Mouse (Mus musculus): ENCODE results near the gene Nphs1. TPM values are rescaled to one million over a fixed set of nuclear protein-coding genes. Genes with fewer than 3 reads are reported as not detected.

The Nphs1 gene
- polyA plus RNA-seq (2012; rRNA removed), result not detected in 2 replicates

GRCm38 (mm10) chr7:30457629-30458330 is at the start of gene Nphs1, which contains the start of gene Kirrel2:
Nphs1 (plus strand) TSS chr7:30458315.
Kirrel2 (minus strand) TSS chr7:30457690.

GRCm38 (mm10) chr7:30413596-30413995 is 44.5 kb upstream of the Nphs1 start, which contains the start of gene Tyrobp:
Tyrobp (plus strand) TSS chr7:30413760.

GRCm38 (mm10) chr7:30419561-30420499 is 38.3 kb upstream of the Nphs1 start, which contains the start of gene Hcst:
Hcst (minus strand) TSS chr7:30419854.

GRCm38 (mm10) chr7:30421175-30421889 is 36.8 kb upstream of the Nphs1 start, which contains the start of gene Nfkbid:
Nfkbid (plus strand) TSS chr7:30421732.

GRCm38 (mm10) chr7:30444971-30445751 is 13.0 kb upstream of the Nphs1 start, which contains the start of gene Aplp1:
Aplp1 (minus strand) TSS chr7:30445535.

GRCm38 (mm10) chr7:30493401-30493931 is 35.4 kb downstream of the Nphs1 start, which contains the start of gene Prodh2:
Prodh2 (plus strand) TSS chr7:30493622.

GRCm38 (mm10) chr7:30534633-30535577 is 76.8 kb downstream of the Nphs1 start, which contains the start of gene Arhgap33:
Arhgap33 (minus strand) TSS chr7:30535060.

Other genes with a start within 250 kb of the Nphs1 start
- 136 and 192 TPM in 2 replicates for gene Polr2i, start 226.4 kb upstream of the Nphs1 start, polyA plus RNA-seq (2012; rRNA removed)
- 61.2 and 66.3 TPM in 2 replicates for gene Tbcb, start 226.0 kb upstream of the Nphs1 start, polyA plus RNA-seq (2012; rRNA removed)
- not detected in 2 replicates for gene Ovol3, start 222.6 kb upstream of the Nphs1 start, polyA plus RNA-seq (2012; rRNA removed)
- 0.30 and 0.32 TPM in 2 replicates for gene Thap8, start 178.2 kb upstream of the Nphs1 start, polyA plus RNA-seq (2012; rRNA removed)
- gene Wdr62, start 177.9 kb upstream of the Nphs1 start, polyA plus RNA-seq (2012; rRNA removed), result 28.0 and 38.0 TPM in 2 replicates
- 34.0 and 48.6 TPM in 2 replicates for gene Clip3, start 166.6 kb upstream of the Nphs1 start, polyA plus RNA-seq (2012; rRNA removed)
- gene Alkbh6, start 149.6 kb upstream of the Nphs1 start, polyA plus RNA-seq (2012; rRNA removed), result 232 and 247 TPM in 2 replicates
- gene Syne4, start 143.5 kb upstream of the Nphs1 start, polyA plus RNA-seq (2012; rRNA removed), result 46.3 and 55.1 TPM in 2 replicates
- gene E130208F15Rik, start 136.6 kb upstream of the Nphs1 start, polyA plus RNA-seq (2012; rRNA removed), result 1.1 and 1.9 TPM in 2 replicates
- 30.7 and 44.4 TPM in 2 replicates for gene Sdhaf1, start 134.4 kb upstream of the Nphs1 start, polyA plus RNA-seq (2012; rRNA removed)
- gene Lrfn3, start 95.5 kb upstream of the Nphs1 start, polyA plus RNA-seq (2012; rRNA removed), result 32.0 and 32.3 TPM in 2 replicates
- 122 and 192 TPM in 2 replicates for gene Tyrobp, start 44.6 kb upstream of the Nphs1 start, polyA plus RNA-seq (2012; rRNA removed)
- 10.0 and 17.3 TPM in 2 replicates for gene Hcst, start 38.5 kb upstream of the Nphs1 start, polyA plus RNA-seq (2012; rRNA removed)
- gene Nfkbid, start 36.6 kb upstream of the Nphs1 start, polyA plus RNA-seq (2012; rRNA removed), result 2.7 and 3.1 TPM in 2 replicates
- 8.6 and 11.4 TPM in 2 replicates for gene Aplp1, start 12.8 kb upstream of the Nphs1 start, polyA plus RNA-seq (2012; rRNA removed)
- not detected in 2 replicates for gene Kirrel2, start 625 bp upstream of the Nphs1 start, polyA plus RNA-seq (2012; rRNA removed)
- 0.24 and 0.52 TPM in 2 replicates for gene Prodh2, start 35.3 kb downstream of the Nphs1 start, polyA plus RNA-seq (2012; rRNA removed)
- gene Arhgap33, start 76.7 kb downstream of the Nphs1 start, polyA plus RNA-seq (2012; rRNA removed), result 26.8 and 28.0 TPM in 2 replicates
- 35.0 and 43.0 TPM in 2 replicates for gene Hspb6, start 93.9 kb downstream of the Nphs1 start, polyA plus RNA-seq (2012; rRNA removed)
- gene Proser3, start 94.0 kb downstream of the Nphs1 start, polyA plus RNA-seq (2012; rRNA removed), result 16.8 and 22.1 TPM in 2 replicates
- 38.6 and 52.1 TPM in 2 replicates for gene Lin37, start 101.5 kb downstream of the Nphs1 start, polyA plus RNA-seq (2012; rRNA removed)
- gene U2af1l4, start 105.0 kb downstream of the Nphs1 start, polyA plus RNA-seq (2012; rRNA removed), result 54.3 and 70.9 TPM in 2 replicates
- 1.2 and 1.7 TPM in 2 replicates for gene Gm49396, start 105.0 kb downstream of the Nphs1 start, polyA plus RNA-seq (2012; rRNA removed)
- 84.6 and 110 TPM in 2 replicates for gene Psenen, start 105.3 kb downstream of the Nphs1 start, polyA plus RNA-seq (2012; rRNA removed)
- gene Igflr1, start 107.1 kb downstream of the Nphs1 start, polyA plus RNA-seq (2012; rRNA removed), result 5.7 and 6.6 TPM in 2 replicates
- gene Kmt2b, start 130.4 kb downstream of the Nphs1 start, polyA plus RNA-seq (2012; rRNA removed), result 57.6 and 63.3 TPM in 2 replicates
- 0.88 and 1.4 TPM in 2 replicates for gene Zbtb32, start 140.6 kb downstream of the Nphs1 start, polyA plus RNA-seq (2012; rRNA removed)
- gene Upk1a, start 154.5 kb downstream of the Nphs1 start, polyA plus RNA-seq (2012; rRNA removed), result 174 and 233 TPM in 2 replicates
- gene Cox6b1, start 167.8 kb downstream of the Nphs1 start, polyA plus RNA-seq (2012; rRNA removed), result 216 and 385 TPM in 2 replicates
- not detected in 2 replicates for gene Etv2, start 177.5 kb downstream of the Nphs1 start, polyA plus RNA-seq (2012; rRNA removed)
- 104 and 110 TPM in 2 replicates for gene Rbm42, start 192.0 kb downstream of the Nphs1 start, polyA plus RNA-seq (2012; rRNA removed)
- gene Haus5, start 206.7 kb downstream of the Nphs1 start, polyA plus RNA-seq (2012; rRNA removed), result 17.8 and 20.4 TPM in 2 replicates
- not detected in 2 replicates for gene Pmis2, start 213.3 kb downstream of the Nphs1 start, polyA plus RNA-seq (2012; rRNA removed)
- 1.6 and 4.1 TPM in 2 replicates for gene 2200002J24Rik, start 240.6 kb downstream of the Nphs1 start, polyA plus RNA-seq (2012; rRNA removed)

Data from ovary, adult 2 months (tissue).